Mouse (Mus musculus): ENCODE data around the gene Krtcap3. TPM values are rescaled to one million over a fixed set of nuclear protein-coding genes. Genes with fewer than 3 reads are reported as not detected.

Gene Krtcap3
- total RNA-seq, 1 experiment: 10.5 TPM

- no peaks in the 10 kb centered on the region for H3K36me3 ChIP-seq (ENCODE audit: control insufficient read depth, insufficient read depth, low read length, poor library complexity, severe bottlenecking)
- DNase-seq (ENCODE audit: low read depth, low spot score): no peak
- in situ Hi-C loops (cut with MboI; ENCODE audit: low sequenced_read_pairs in 2 of 2, unreplicated experiment in 2 of 2): no loop called here
- H3K27ac ChIP-seq (ENCODE audit: insufficient read depth, low read depth, low read length, poor library complexity, severe bottlenecking): no peak overlapping the region
- no peaks in the 10 kb centered on the region for H3K9me3 ChIP-seq (ENCODE audit: control insufficient read depth, insufficient read depth, low read depth, low read length)
- peak overlapping the region; percentile 11; the same call in 1 of the 2 replicates for H3K9ac ChIP-seq (ENCODE audit: insufficient read depth, low read depth, low read length, poor library complexity, severe bottlenecking)
- H3K4me1 ChIP-seq (ENCODE audit: control insufficient read depth in 2 of 2, insufficient read depth in 2 of 2, low read length in 2 of 2, poor library complexity in 1 of 2): peaks cover 4 to 6% of the 10 kb centered on the region in 2 experiments; a peak in 1 of 4 replicates
- no peak for TF ChIP-seq CHD2 (IDR thresholded peaks at IDR 0.05; ENCODE audit: low read depth, low read length)
- TF ChIP-seq MAFK (IDR thresholded peaks at IDR 0.05; ENCODE audit: insufficient read depth, low read depth, low read length): no peak
- peak overlapping the region; percentile 48 to 68 for H3K4me3 ChIP-seq (ENCODE audit: insufficient read depth in 1 of 2, low read depth in 1 of 2, low read length in 2 of 2, poor library complexity in 1 of 2, severe bottlenecking in 1 of 2)
Observed at GRCm38 (mm10) chr5:31291361-31291688, 39.8 kb downstream of the Krtcap3 start.

- Histone ChIP-seq H3K4me1 (ENCODE audit: control insufficient read depth in 2 of 2, insufficient read depth in 2 of 2, low read length in 2 of 2, poor library complexity in 1 of 2) (peaks cover 4% of the 10 kb centered on the region in 2 experiments; a peak in 1 of 4 replicates), H3K36me3 (ENCODE audit: control insufficient read depth, insufficient read depth, low read length, poor library complexity, severe bottlenecking) (no peaks in the 10 kb centered on the region), H3K9ac (ENCODE audit: insufficient read depth, low read depth, low read length, poor library complexity, severe bottlenecking) (peak overlapping the region; percentile 77), H3K4me3 (ENCODE audit: insufficient read depth in 1 of 2, low read depth in 1 of 2, low read length in 2 of 2, poor library complexity in 1 of 2, severe bottlenecking in 1 of 2) (peak overlapping the region; percentile 76 to 93), H3K9me3 (ENCODE audit: control insufficient read depth, insufficient read depth, low read depth, low read length) (no peaks in the 10 kb centered on the region), H3K27ac (ENCODE audit: insufficient read depth, low read depth, low read length, poor library complexity, severe bottlenecking) (no peak overlapping the region)
- no peak for DNase-seq (ENCODE audit: low read depth, low spot score)
- in situ Hi-C loops (cut with MboI; ENCODE audit: low sequenced_read_pairs in 2 of 2, unreplicated experiment in 2 of 2): no loop called here
- TF ChIP-seq ZC3H11A (IDR thresholded peaks at IDR 0.05; ENCODE audit: borderline replicate concordance, low read depth, low read length) (no peak), CHD2 (IDR thresholded peaks at IDR 0.05; ENCODE audit: low read depth, low read length) (no peak), ZNF384 (IDR thresholded peaks at IDR 0.05; ENCODE audit: low read depth, low read length) (no peak), MAFK (IDR thresholded peaks at IDR 0.05; ENCODE audit: insufficient read depth, low read depth, low read length) (no peak), HCFC1 (IDR thresholded peaks at IDR 0.05; ENCODE audit: borderline replicate concordance, insufficient read depth, low read length) (no peak)
Observed at GRCm38 (mm10) chr5:31294964-31295605, 43.6 kb downstream of the Krtcap3 start.

- in situ Hi-C loops (cut with MboI; ENCODE audit: low sequenced_read_pairs in 2 of 2, unreplicated experiment in 2 of 2): no loop called here
- DNase-seq (ENCODE audit: low read depth, low spot score): no peak
- no peak within 1 kb of the TSS for H3K27ac ChIP-seq (ENCODE audit: insufficient read depth, low read depth, low read length, poor library complexity, severe bottlenecking)
Observed at GRCm38 (mm10) chr5:31295606-31296141, 44.2 kb downstream of the Krtcap3 start, which contains the start of gene Fndc4. Gene Fndc4 (minus strand): TSS chr5:31296080.

GRCm38 (mm10) chr5:31297047-31297757 is 45.7 kb downstream of the Krtcap3 start, which contains the start of gene Gckr:
Gene Gckr (plus strand): TSS chr5:31297443.
- no peaks in the 10 kb centered on the region for H3K9me3 ChIP-seq (ENCODE audit: control insufficient read depth, insufficient read depth, low read depth, low read length)
- no peaks in the 10 kb centered on the region for H3K36me3 ChIP-seq (ENCODE audit: control insufficient read depth, insufficient read depth, low read length, poor library complexity, severe bottlenecking)
- no peak within 1 kb of the TSS for H3K9ac ChIP-seq (ENCODE audit: insufficient read depth, low read depth, low read length, poor library complexity, severe bottlenecking)
- no peak within 1 kb of the TSS for H3K4me3 ChIP-seq (ENCODE audit: insufficient read depth in 1 of 2, low read depth in 1 of 2, low read length in 2 of 2, poor library complexity in 1 of 2, severe bottlenecking in 1 of 2)
- H3K4me1 ChIP-seq (ENCODE audit: control insufficient read depth in 2 of 2, insufficient read depth in 2 of 2, low read length in 2 of 2, poor library complexity in 1 of 2): peaks cover 1 to 3% of the 10 kb centered on the region in 2 experiments; a peak in 1 of 4 replicates
- no peak within 1 kb of the TSS for H3K27ac ChIP-seq (ENCODE audit: insufficient read depth, low read depth, low read length, poor library complexity, severe bottlenecking)
- in situ Hi-C loops (cut with MboI; ENCODE audit: low sequenced_read_pairs in 2 of 2, unreplicated experiment in 2 of 2): no loop called here
- TF ChIP-seq CHD2 (IDR thresholded peaks at IDR 0.05; ENCODE audit: low read depth, low read length) (no peak), MAFK (IDR thresholded peaks at IDR 0.05; ENCODE audit: insufficient read depth, low read depth, low read length) (no peak), HCFC1 (IDR thresholded peaks at IDR 0.05; ENCODE audit: borderline replicate concordance, insufficient read depth, low read length) (no peak), ZC3H11A (IDR thresholded peaks at IDR 0.05; ENCODE audit: borderline replicate concordance, low read depth, low read length) (no peak), ZNF384 (IDR thresholded peaks at IDR 0.05; ENCODE audit: low read depth, low read length) (no peak)
- DNase-seq (ENCODE audit: low read depth, low spot score): no peak

More at GRCm38 (mm10) chr5:31295606-31296141, 44.2 kb downstream of the Krtcap3 start, which contains the start of gene Fndc4:
- Histone ChIP-seq H3K36me3 (ENCODE audit: control insufficient read depth, insufficient read depth, low read length, poor library complexity, severe bottlenecking) (no peaks in the 10 kb centered on the region), H3K4me1 (ENCODE audit: control insufficient read depth in 2 of 2, insufficient read depth in 2 of 2, low read length in 2 of 2, poor library complexity in 1 of 2) (peaks cover 1 to 3% of the 10 kb centered on the region in 2 experiments; a peak in 1 of 4 replicates), H3K4me3 (ENCODE audit: insufficient read depth in 1 of 2, low read depth in 1 of 2, low read length in 2 of 2, poor library complexity in 1 of 2, severe bottlenecking in 1 of 2) (peak within 1 kb of the TSS; percentile 76 to 93), H3K9ac (ENCODE audit: insufficient read depth, low read depth, low read length, poor library complexity, severe bottlenecking) (peak within 1 kb of the TSS; percentile 77), H3K9me3 (ENCODE audit: control insufficient read depth, insufficient read depth, low read depth, low read length) (no peaks in the 10 kb centered on the region)
- TF ChIP-seq CHD2 (IDR thresholded peaks at IDR 0.05; ENCODE audit: low read depth, low read length) (no peak), HCFC1 (IDR thresholded peaks at IDR 0.05; ENCODE audit: borderline replicate concordance, insufficient read depth, low read length) (no peak), MAFK (IDR thresholded peaks at IDR 0.05; ENCODE audit: insufficient read depth, low read depth, low read length) (no peak), ZC3H11A (IDR thresholded peaks at IDR 0.05; ENCODE audit: borderline replicate concordance, low read depth, low read length) (no peak), ZNF384 (IDR thresholded peaks at IDR 0.05; ENCODE audit: low read depth, low read length) (no peak)

All from ES-E14 (cell line).